In genomic region chr6:124688151-124688758, GRCm38 (mm10) we compare ENCODE assay signal across 1 mouse cellular context.
A peak's percentile ranks its signal among the peaks of the same experiment; 100 is the strongest.
TF ChIP-seq lines count a peak whose summit lies in the region.

No protein-coding gene starts in this region.

TF ChIP-seq in myocyte, 11 proteins besides CTCF, POLR2A, EP300 and RAD21 (continued from another document):
- no peak for TF ChIP-seq USF1 (IDR thresholded peaks at IDR 0.05; ENCODE audit: low read depth)
- TF ChIP-seq TCF12 (IDR thresholded peaks at IDR 0.05; ENCODE audit: insufficient read depth, poor library complexity, severe bottlenecking) = no peak
- TF ChIP-seq MYOG (IDR thresholded peaks at IDR 0.05; ENCODE audit: control insufficient read depth in 1 of 3, insufficient read depth in 1 of 3, insufficient read length in 2 of 3, low read depth in 2 of 3) = peak in 2 of 3 experiments; percentile 46 to 90
- TF ChIP-seq MYOD1 (IDR thresholded peaks at IDR 0.05; ENCODE audit: control insufficient read depth in 1 of 3, insufficient read length in 2 of 3, low read depth in 2 of 3) = peak in 2 of 3 experiments; percentile 66 to 89
- peak; percentile 30 for TF ChIP-seq TCF3 (IDR thresholded peaks at IDR 0.05; ENCODE audit: insufficient read length, low read depth)
- no peak for TF ChIP-seq REST (IDR thresholded peaks at IDR 0.05; ENCODE audit: insufficient read depth, insufficient read length)
